Mouse (Mus musculus) MEL (cell line): ENCODE results near the gene Klhl26. TPM values are rescaled to one million over a fixed set of nuclear protein-coding genes. Genes with fewer than 3 reads are reported as not detected.

Experiments used
- DNase-seq: peaks from one replicate; pipeline ENCODE4 v3.0.0; 2011; ENCODE audit warnings: low read depth, low spot score
- H3K27ac ChIP-seq: 2 replicates; pipeline ENCODE4 v1.5.1; 2012; ENCODE audit warnings: low read depth, mild to moderate bottlenecking, control low read depth, low read length, moderate library complexity; ENCODE audit not compliant: control insufficient read depth
- H3K27me3 ChIP-seq, 2 experiments: fragments of 150-350 bp in 1 of 2; sonication (generic) in 1 of 2; 2 replicates each; pipeline ENCODE4 v1.6.1; 2012; ENCODE audit warnings: low read length in 2 of 2, mild to moderate bottlenecking in 2 of 2, improper control_type of control experiment in 1 of 2, moderate library complexity in 1 of 2; ENCODE audit not compliant: insufficient read depth in 2 of 2, control insufficient read depth in 1 of 2
- H3K36me3 ChIP-seq, 2 experiments: 2 replicates each; pipeline ENCODE4 v1.6.1; 2012 to 2014; ENCODE audit warnings: low read length in 2 of 2, improper control_type of control experiment in 1 of 2, inconsistent platforms in 1 of 2, mild to moderate bottlenecking in 1 of 2; ENCODE audit not compliant: insufficient read depth in 2 of 2, control insufficient read depth in 1 of 2
- H3K4me1 ChIP-seq, 2 experiments: fragments of 150-350 bp in 1 of 2; sonication (generic) in 1 of 2; 2 replicates each; pipeline ENCODE4 v1.6.1; 2012; ENCODE audit warnings: low read length in 2 of 2, improper control_type of control experiment in 1 of 2, mild to moderate bottlenecking in 1 of 2; ENCODE audit not compliant: insufficient read depth in 2 of 2, control insufficient read depth in 1 of 2
- H3K4me3 ChIP-seq, 2 experiments: fragments of 150-350 bp in 1 of 2; sonication (generic) in 1 of 2; 2 replicates each; pipeline ENCODE4 v1.5.1; 2012; ENCODE audit warnings: low read depth in 2 of 2, low read length in 2 of 2, mild to moderate bottlenecking in 2 of 2, moderate library complexity in 2 of 2, control low read depth in 1 of 2, improper control_type of control experiment in 1 of 2; ENCODE audit not compliant: control insufficient read depth in 1 of 2, insufficient read depth in 1 of 2
- H3K79me2 ChIP-seq: 2 replicates; pipeline ENCODE4 v1.6.1; 2012; ENCODE audit warnings: mild to moderate bottlenecking, low read length, moderate library complexity; ENCODE audit not compliant: control insufficient read depth, poor library complexity, insufficient read depth
- H3K9ac ChIP-seq: 2 replicates; pipeline ENCODE4 v1.6.1; 2012; ENCODE audit warnings: low read depth, mild to moderate bottlenecking, control low read depth, low read length, moderate library complexity; ENCODE audit not compliant: control insufficient read depth, poor library complexity, severe bottlenecking
- H3K9me3 ChIP-seq: fragments of 150-350 bp; sonication (generic); replicated peaks from 2 replicates; pipeline ENCODE4 v1.6.1; 2012; ENCODE audit warnings: mild to moderate bottlenecking, low read length, improper control_type of control experiment, moderate library complexity; ENCODE audit not compliant: insufficient read depth
- BHLHE40 ChIP-seq: IDR thresholded peaks from 2 replicates; pipeline ENCODE4 v1.6.1; 2012; ENCODE audit warnings: low read depth, mild to moderate bottlenecking, inconsistent platforms, low read length, improper control_type of control experiment, borderline replicate concordance
- CHD1 ChIP-seq: IDR thresholded peaks from 2 replicates; pipeline ENCODE4 v1.6.1; 2012; ENCODE audit warnings: low read depth, mild to moderate bottlenecking, inconsistent platforms, low read length, improper control_type of control experiment
- CHD2 ChIP-seq: IDR thresholded peaks from 2 replicates; pipeline ENCODE4 v1.6.1; 2011; ENCODE audit warnings: low read length, improper control_type of control experiment
- CTCF ChIP-seq, 3 experiments: IDR thresholded peaks in 2 of 3; conservative IDR thresholded peaks in 1 of 3; 2 replicates each; pipeline ENCODE4 v1.5.1; 2011 to 2012; ENCODE audit warnings: low read length in 3 of 3, low read depth in 2 of 3, mild to moderate bottlenecking in 2 of 3, improper control_type of control experiment in 1 of 3, inconsistent platforms in 1 of 3, mixed read lengths in 1 of 3, moderate library complexity in 1 of 3; ENCODE audit not compliant: control insufficient read depth in 1 of 3, insufficient read depth in 1 of 3, poor library complexity in 1 of 3, severe bottlenecking in 1 of 3
- E2F4 ChIP-seq: IDR thresholded peaks from 2 replicates; pipeline ENCODE4 v1.6.1; 2011; ENCODE audit warnings: low read depth, low read length, improper control_type of control experiment, borderline replicate concordance
- ELF1 ChIP-seq: IDR thresholded peaks from 2 replicates; pipeline ENCODE4 v1.6.1; 2014; ENCODE audit warnings: low read depth, mild to moderate bottlenecking, inconsistent platforms, low read length, improper control_type of control experiment, moderate library complexity
- EP300 ChIP-seq, 2 experiments: IDR thresholded peaks; 2 replicates each; pipeline ENCODE4 v1.6.1; 2011; ENCODE audit warnings: improper control_type of control experiment in 2 of 2, low read length in 2 of 2, low read depth in 1 of 2, mild to moderate bottlenecking in 1 of 2
- ETS1 ChIP-seq: IDR thresholded peaks from 2 replicates; pipeline ENCODE4 v1.6.1; 2012; ENCODE audit warnings: low read depth, mild to moderate bottlenecking, inconsistent platforms, low read length, improper control_type of control experiment, moderate library complexity
- GABPA ChIP-seq: IDR thresholded peaks from 2 replicates; pipeline ENCODE4 v1.6.1; 2012; ENCODE audit warnings: low read depth, mild to moderate bottlenecking, inconsistent platforms, low read length, improper control_type of control experiment, moderate library complexity
- GATA1 ChIP-seq: IDR thresholded peaks from 2 replicates; pipeline ENCODE4 v1.6.1; 2011; ENCODE audit warnings: low read depth, low read length, improper control_type of control experiment
- HCFC1 ChIP-seq: IDR thresholded peaks from 2 replicates; pipeline ENCODE4 v1.6.1; 2012; ENCODE audit warnings: low read depth, mild to moderate bottlenecking, inconsistent platforms, low read length, improper control_type of control experiment, moderate library complexity
- KAT2A ChIP-seq: conservative IDR thresholded peaks from 2 replicates; pipeline ENCODE4 v1.6.1; 2012; ENCODE audit warnings: low read depth, low read length, improper control_type of control experiment, inconsistent platforms
- MAX ChIP-seq: IDR thresholded peaks from 2 replicates; pipeline ENCODE4 v1.6.1; 2011; ENCODE audit warnings: low read length, improper control_type of control experiment
- MAZ ChIP-seq: IDR thresholded peaks from 2 replicates; pipeline ENCODE4 v1.6.1; 2012; ENCODE audit warnings: low read depth, mild to moderate bottlenecking, inconsistent platforms, low read length, improper control_type of control experiment
- MEF2A ChIP-seq: IDR thresholded peaks from 2 replicates; pipeline ENCODE4 v1.6.1; 2014; ENCODE audit warnings: low read depth, mild to moderate bottlenecking, inconsistent platforms, low read length, improper control_type of control experiment; ENCODE audit not compliant: poor library complexity, insufficient replicate concordance, severe bottlenecking; ENCODE audit errors: extremely low read depth
- MXI1 ChIP-seq: IDR thresholded peaks from 2 replicates; pipeline ENCODE4 v1.6.1; 2011; ENCODE audit warnings: mild to moderate bottlenecking, low read depth, low read length, improper control_type of control experiment
- MYB ChIP-seq: IDR thresholded peaks from 2 replicates; pipeline ENCODE4 v1.6.1; 2011; ENCODE audit warnings: mild to moderate bottlenecking, low read depth, low read length, improper control_type of control experiment
- MYC ChIP-seq: IDR thresholded peaks from 2 replicates; pipeline ENCODE4 v1.6.1; 2011; ENCODE audit warnings: low read depth, mild to moderate bottlenecking, low read length, improper control_type of control experiment, moderate library complexity
- NRF1 ChIP-seq: IDR thresholded peaks from 2 replicates; pipeline ENCODE4 v1.6.1; 2014; ENCODE audit warnings: low read depth, mild to moderate bottlenecking, inconsistent platforms, low read length, improper control_type of control experiment, moderate library complexity; ENCODE audit not compliant: poor library complexity, insufficient read depth, severe bottlenecking
- POLR2A ChIP-seq, 2 experiments: IDR thresholded peaks; 2 replicates each; pipeline ENCODE4 v1.6.1; 2011 to 2012; ENCODE audit warnings: low read length in 2 of 2, mild to moderate bottlenecking in 2 of 2, control low read depth in 1 of 2, improper control_type of control experiment in 1 of 2, low read depth in 1 of 2, moderate library complexity in 1 of 2; ENCODE audit not compliant: control insufficient read depth in 1 of 2, insufficient read depth in 1 of 2, poor library complexity in 1 of 2
- POLR2AphosphoS2 ChIP-seq: IDR thresholded peaks from 2 replicates; pipeline ENCODE4 v1.6.1; 2011; ENCODE audit warnings: low read length, improper control_type of control experiment
- POLR2AphosphoS5 ChIP-seq: IDR thresholded peaks from 2 replicates; pipeline ENCODE4 v1.6.1; 2012; ENCODE audit warnings: low read depth, borderline replicate concordance, mild to moderate bottlenecking, inconsistent platforms, low read length, moderate library complexity, mixed read lengths
- RAD21 ChIP-seq: IDR thresholded peaks from 2 replicates; pipeline ENCODE4 v1.6.1; 2011; ENCODE audit warnings: mild to moderate bottlenecking, low read depth, low read length, improper control_type of control experiment
- SIN3A ChIP-seq: IDR thresholded peaks from 2 replicates; pipeline ENCODE4 v1.6.1; 2012; ENCODE audit warnings: low read length, improper control_type of control experiment, inconsistent platforms
- SMC3 ChIP-seq: IDR thresholded peaks from 2 replicates; pipeline ENCODE4 v1.6.1; 2011; ENCODE audit warnings: low read depth, low read length, improper control_type of control experiment
- TAL1 ChIP-seq: IDR thresholded peaks from 2 replicates; pipeline ENCODE4 v1.6.1; 2012; ENCODE audit warnings: mild to moderate bottlenecking, inconsistent platforms, low read length, moderate library complexity, mixed read lengths
- TBP ChIP-seq: IDR thresholded peaks from 2 replicates; pipeline ENCODE4 v1.8.0; 2011; ENCODE audit warnings: low read depth, low read length, improper control_type of control experiment
- TCF12 ChIP-seq: IDR thresholded peaks from 2 replicates; pipeline ENCODE4 v1.6.1; 2014; ENCODE audit warnings: low read depth, mild to moderate bottlenecking, inconsistent platforms, low read length, improper control_type of control experiment, moderate library complexity
- UBTF ChIP-seq: IDR thresholded peaks from 2 replicates; pipeline ENCODE4 v1.6.1; 2012; ENCODE audit warnings: low read depth, mild to moderate bottlenecking, inconsistent platforms, low read length, improper control_type of control experiment, moderate library complexity, borderline replicate concordance; ENCODE audit not compliant: insufficient read depth
- USF1 ChIP-seq: IDR thresholded peaks from 2 replicates; pipeline ENCODE4 v1.6.1; 2014; ENCODE audit warnings: low read depth, mild to moderate bottlenecking, inconsistent platforms, low read length, improper control_type of control experiment, moderate library complexity
- USF2 ChIP-seq, 2 experiments: IDR thresholded peaks; 2 replicates each; pipeline ENCODE4 v1.6.1; 2011 to 2012; ENCODE audit warnings: improper control_type of control experiment in 2 of 2, low read length in 2 of 2, borderline replicate concordance in 1 of 2, inconsistent platforms in 1 of 2, low read depth in 1 of 2, mild to moderate bottlenecking in 1 of 2; ENCODE audit not compliant: insufficient read depth in 1 of 2
- ZC3H11A ChIP-seq: IDR thresholded peaks from 2 replicates; pipeline ENCODE4 v1.6.1; 2012; ENCODE audit warnings: low read depth, mild to moderate bottlenecking, inconsistent platforms, low read length, improper control_type of control experiment
- ZKSCAN1 ChIP-seq: IDR thresholded peaks from 2 replicates; pipeline ENCODE4 v1.6.1; 2012; ENCODE audit warnings: low read depth, mild to moderate bottlenecking, inconsistent platforms, low read length, improper control_type of control experiment, moderate library complexity
- ZMIZ1 ChIP-seq: IDR thresholded peaks from 2 replicates; pipeline ENCODE4 v1.6.1; 2012; ENCODE audit warnings: low read depth, mild to moderate bottlenecking, inconsistent platforms, low read length, improper control_type of control experiment, moderate library complexity
- ZNF384 ChIP-seq: IDR thresholded peaks from 2 replicates; pipeline ENCODE4 v1.6.1; 2012; ENCODE audit warnings: low read depth, mild to moderate bottlenecking, inconsistent platforms, low read length, improper control_type of control experiment
- polyA plus RNA-seq, 2 experiments: library from polyadenylated mRNA; stranded (reverse) in 1 of 2; unstranded in 1 of 2; fragments of >175 nt in 1 of 2; fragments of >200 nt in 1 of 2; gene quantifications; 2 replicates each; pipeline versions ENCODE4 v1.2.1 to v1.2.4; 2012; ENCODE audit warnings: low replicate concordance in 2 of 2, low read depth in 1 of 2; ENCODE audit not compliant: insufficient read length in 2 of 2, insufficient read depth in 1 of 2, missing spikeins in 1 of 2
- total RNA-seq: library from RNA; depleted of rRNA; stranded (reverse); fragments of 300-350 nt; gene quantifications from 2 replicates; pipeline ENCODE4 v1.2.3, GENCODE M21; 2012

The Klhl26 gene
- total and polyA plus RNA-seq, 3 experiments: 8.0 to 11.4 TPM; not detected in 1

DNA sequence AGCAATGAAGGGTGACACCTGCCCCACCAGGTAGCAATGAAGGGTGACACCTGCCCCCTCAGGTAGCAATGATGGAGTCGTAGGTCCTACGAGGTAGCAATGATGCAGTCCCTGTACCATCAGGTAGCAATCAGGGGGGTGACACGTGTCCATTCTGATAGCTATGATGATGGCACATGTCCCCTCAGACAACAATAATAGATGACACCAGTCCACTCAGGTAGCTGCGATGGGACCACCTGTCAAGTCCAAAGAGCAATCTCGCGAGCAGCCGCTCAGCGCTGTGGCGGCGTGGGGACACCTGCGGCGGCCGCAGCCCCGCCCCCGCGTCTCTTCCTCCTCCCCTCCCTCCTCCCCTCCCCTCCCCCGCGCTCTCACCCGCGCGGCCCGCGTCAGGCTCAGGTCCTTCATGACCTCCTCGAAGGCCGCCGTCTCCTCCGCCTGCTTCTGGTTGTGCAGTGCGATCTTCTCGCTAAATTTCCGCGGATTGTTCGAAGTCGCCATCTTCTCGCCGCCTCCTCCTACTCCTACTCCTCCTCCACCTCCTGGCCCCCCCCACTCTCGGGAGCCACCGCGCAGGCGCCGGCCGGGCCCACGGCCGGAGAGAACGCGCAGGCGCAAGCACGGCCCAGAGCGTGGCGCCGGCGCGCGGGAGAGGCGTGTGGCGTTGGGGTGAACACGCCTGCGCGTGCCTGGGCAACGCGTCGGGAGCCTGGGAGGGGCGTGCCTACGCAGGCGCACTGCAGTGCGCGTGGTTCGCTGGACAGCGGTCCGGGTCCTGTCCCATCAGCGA is 37.5 kb downstream of the Klhl26 start, which contains the start of gene Crtc1:
Gene Crtc1 (minus strand): TSS at position 525 of the 793 bp plus-strand sequence.
- Histone ChIP-seq H3K4me3 (peak within 1 kb of the TSS; percentile 77 to 96), H3K9ac (peak within 1 kb of the TSS; percentile 88), H3K27ac (peak within 1 kb of the TSS; percentile 68), H3K79me2 (peaks cover 17% of the 10 kb centered on the region), H3K36me3 (peaks cover 0 to 3% of the 10 kb centered on the region in 2 experiments; a peak in 1 of 4 replicates), H3K27me3 (no peaks in the 10 kb centered on the region), H3K4me1 (peaks cover 2 to 15% of the 10 kb centered on the region in 2 experiments; a peak in 3 of 4 replicates), H3K9me3 (no peaks in the 10 kb centered on the region)
- DNase-seq: peak; percentile 96
- no peak for TF ChIP-seq CHD1
- peak; percentile 97 for TF ChIP-seq MAZ
- peak; percentile 76 for TF ChIP-seq CHD2
- no peak for TF ChIP-seq ZKSCAN1
- TF ChIP-seq MYC: peak; percentile 77; the same call in 1 of the 2 replicates
- no peak for TF ChIP-seq GABPA
- TF ChIP-seq TCF12: peak; percentile 41; the same call in 1 of the 2 replicates
- no peak for TF ChIP-seq E2F4
- TF ChIP-seq ZNF384: no peak
- TF ChIP-seq ZC3H11A: no peak
- TF ChIP-seq NRF1: peak; percentile 96
- no peak for TF ChIP-seq TAL1
- peak in 1 of 2 experiments; percentile 48; a peak in 2 of 4 replicates for TF ChIP-seq POLR2A (IDR thresholded peaks at IDR 0.05; ENCODE audit: control insufficient read depth in 1 of 2, insufficient read depth in 1 of 2, low read depth in 1 of 2, low read length in 2 of 2, poor library complexity in 1 of 2)
- peak; percentile 60 for TF ChIP-seq SIN3A
- TF ChIP-seq RAD21: no peak
- TF ChIP-seq MYB: no peak
- no peak; the same call in 1 of the 2 replicates for TF ChIP-seq ZMIZ1
- no peak for TF ChIP-seq BHLHE40
- TF ChIP-seq MEF2A: no peak
- TF ChIP-seq POLR2AphosphoS2: 0 out of 2 replicates have a peak, but pooled peaks have one; percentile 96
- no peak for TF ChIP-seq ETS1
- no peak for TF ChIP-seq ELF1
- TF ChIP-seq EP300 (IDR thresholded peaks at IDR 0.05; ENCODE audit: low read depth in 1 of 2, low read length in 2 of 2): no peak
- TF ChIP-seq MXI1: peak; percentile 91
- TF ChIP-seq MAX: peak; percentile 84
- no peak; the same call in 1 of the 2 replicates for TF ChIP-seq KAT2A
- TF ChIP-seq POLR2AphosphoS5: no peak
- no peak for TF ChIP-seq SMC3
- TF ChIP-seq TBP: no peak
- peak; percentile 42; the same call in 1 of the 2 replicates for TF ChIP-seq USF1
- no peak for TF ChIP-seq UBTF
- TF ChIP-seq HCFC1: peak; percentile 76
- TF ChIP-seq GATA1: no peak
- no peak for TF ChIP-seq USF2 (IDR thresholded peaks at IDR 0.05; ENCODE audit: borderline replicate concordance in 1 of 2, insufficient read depth in 1 of 2, low read depth in 1 of 2, low read length in 2 of 2)
- TF ChIP-seq CTCF (IDR thresholded peaks at IDR 0.05 in 2 of 3, conservative IDR thresholded peaks at IDR 0.05 in 1 of 3; ENCODE audit: control insufficient read depth in 1 of 3, insufficient read depth in 1 of 3, low read depth in 2 of 3, low read length in 3 of 3, poor library complexity in 1 of 3, severe bottlenecking in 1 of 3): no peak
